Mouse (Mus musculus) limb, embryonic 14.5 days (tissue): ENCODE results near the gene Jaml. TPM values are rescaled to one million over a fixed set of nuclear protein-coding genes. Genes with fewer than 3 reads are reported as not detected.

Source experiments
- ATAC-seq: fragments of 200-750 bp; cut with Nextera tagmentation; 2 replicates; pipeline ENCODE4 v1.8.0; 2017; ENCODE audit warnings: low read depth, moderate number of reproducible peaks, moderate TSS enrichment; ENCODE audit not compliant: low FRiP score
- DNase-seq: peaks from one replicate; pipeline ENCODE4 v3.0.0-alpha.2; 2015; ENCODE audit warnings: low spot score
- H3K27ac ChIP-seq: fragments of 300-500 bp; sonication (generic); replicated peaks from 2 replicates; pipeline ENCODE4 v1.5.1; 2014; ENCODE audit warnings: low read depth, mild to moderate bottlenecking, low read length, moderate library complexity, mixed read lengths
- H3K27me3 ChIP-seq: fragments of 300-500 bp; sonication (generic); 2 replicates; pipeline ENCODE4 v1.6.1; 2014; ENCODE audit warnings: low read length, mixed read lengths; ENCODE audit not compliant: control insufficient read depth, insufficient read depth
- H3K36me3 ChIP-seq: fragments of 300-500 bp; sonication (generic); 2 replicates; pipeline ENCODE4 v1.6.1; 2014; ENCODE audit warnings: mild to moderate bottlenecking, low read length, moderate library complexity, mixed read lengths; ENCODE audit not compliant: control insufficient read depth, insufficient read depth
- H3K4me1 ChIP-seq: fragments of 300-500 bp; sonication (generic); 2 replicates; pipeline ENCODE4 v1.6.1; 2014; ENCODE audit warnings: antibody characterized with exemption, low read length, mixed read lengths; ENCODE audit not compliant: control insufficient read depth, insufficient read depth
- H3K4me2 ChIP-seq: fragments of 300-500 bp; sonication (generic); replicated peaks from 2 replicates; pipeline ENCODE4 v1.6.1; 2014; ENCODE audit warnings: low read depth, mild to moderate bottlenecking, low read length, moderate library complexity; ENCODE audit not compliant: severe bottlenecking
- H3K4me3 ChIP-seq: fragments of 300-500 bp; sonication (generic); replicated peaks from 2 replicates; pipeline ENCODE4 v1.5.1; 2014; ENCODE audit warnings: low read length
- H3K9ac ChIP-seq: fragments of 300-500 bp; sonication (generic); 2 replicates; pipeline ENCODE4 v1.6.1; 2014; ENCODE audit warnings: mild to moderate bottlenecking, low read depth, low read length, moderate library complexity; ENCODE audit not compliant: severe bottlenecking
- H3K9me3 ChIP-seq: fragments of 300-500 bp; sonication (generic); 2 replicates; pipeline ENCODE4 v1.6.1; 2016; ENCODE audit warnings: low read length; ENCODE audit not compliant: control insufficient read depth
- POLR2A ChIP-seq: fragments of 200-500 bp; IDR thresholded peaks from 2 replicates; pipeline ENCODE4 v1.8.0; 2012; ENCODE audit warnings: inconsistent platforms, mild to moderate bottlenecking, moderate library complexity, borderline replicate concordance; ENCODE audit not compliant: insufficient read depth, insufficient read length; ENCODE audit errors: extremely low read depth
- WGBS: fragments of 180-500 bp; shearing (Covaris S2); extraction: QIAGEN DNeasy Blood & Tissue Kit; methylation state at CpG from one replicate; pipeline ENCODE4 v1.1.7; 2014; 5-methylcytosine and 5-hydroxymethylcytosine counted together
- polyA plus RNA-seq, 2 experiments: library from polyadenylated mRNA; depleted of rRNA in 1 of 2; stranded (reverse) in 1 of 2; unstranded in 1 of 2; fragments of >200 nt; fragmentation: Nextera tagmentation in 1 of 2; extraction: Ambion mirVana in 1 of 2; gene quantifications; 2 replicates each; pipeline versions ENCODE4 v1.2.1 to v1.2.3; 2012 to 2014

The Jaml gene
- polyA plus RNA-seq, 2 experiments: 0.28 to 0.43 TPM

GRCm38 (mm10) chr9:45103211-45103979, 24.4 kb downstream of the Jaml start:
- 23% methylated on average over 11 of the region's 11 CpGs for WGBS
- no peak overlapping the region for H3K4me2 ChIP-seq
- no peak overlapping the region for H3K4me3 ChIP-seq
- no peak for TF ChIP-seq POLR2A
- no peaks in the 10 kb centered on the region for H3K4me1 ChIP-seq
- H3K27me3 ChIP-seq: no peaks in the 10 kb centered on the region
- H3K9me3 ChIP-seq: no peaks in the 10 kb centered on the region
- H3K36me3 ChIP-seq: no peaks in the 10 kb centered on the region
- DNase-seq (no peak), ATAC-seq (no peak)
- H3K9ac ChIP-seq: no peak overlapping the region
- no peak overlapping the region for H3K27ac ChIP-seq

- ATAC-seq: no peak
- 86% methylated on average over 2 of the region's 2 CpGs for WGBS
- no peaks in the 10 kb centered on the region for H3K4me1 ChIP-seq
- H3K4me2 ChIP-seq: no peak overlapping the region
- H3K36me3 ChIP-seq: no peaks in the 10 kb centered on the region
- H3K9me3 ChIP-seq: no peaks in the 10 kb centered on the region
- no peak for DNase-seq
- no peak overlapping the region for H3K27ac ChIP-seq
- no peak overlapping the region for H3K4me3 ChIP-seq
- H3K27me3 ChIP-seq: no peaks in the 10 kb centered on the region
- no peak for TF ChIP-seq POLR2A
- no peak overlapping the region for H3K9ac ChIP-seq
These were observed 26.8 kb downstream of the Jaml start for GRCm38 (mm10) chr9:45105596-45106374.

GRCm38 (mm10) chr9:45115706-45116105, 36.7 kb downstream of the Jaml start:
- H3K9ac ChIP-seq: peak overlapping the region; percentile 47
- H3K9me3 ChIP-seq: no peaks in the 10 kb centered on the region
- peak overlapping the region; percentile 58 for H3K4me2 ChIP-seq
- ATAC-seq (peak; percentile 85), DNase-seq (peak; percentile 85)
- TF ChIP-seq POLR2A: peak; percentile 39; the same call in 1 of the 2 replicates
- 2% methylated on average over 14 of the region's 14 CpGs for WGBS
- H3K27ac ChIP-seq: peak overlapping the region; percentile 52; the same call in 1 of the 2 replicates
- no peaks in the 10 kb centered on the region for H3K36me3 ChIP-seq
- H3K27me3 ChIP-seq: no peaks in the 10 kb centered on the region
- peaks cover 19% of the 10 kb centered on the region for H3K4me1 ChIP-seq
- H3K4me3 ChIP-seq: peak overlapping the region; percentile 40

- no peaks in the 10 kb centered on the region for H3K36me3 ChIP-seq
- 58% methylated on average over 9 of the region's 9 CpGs for WGBS
These were observed 37.8 kb downstream of the Jaml start for GRCm38 (mm10) chr9:45116819-45117218.

GRCm38 (mm10) chr9:45117741-45118431, 38.9 kb downstream of the Jaml start, which contains the start of gene Scn2b:
TSS of gene Scn2b (plus strand) at chr9:45117782.
- H3K4me2 ChIP-seq: peak within 1 kb of the TSS; percentile 82
- no peaks in the 10 kb centered on the region for H3K27me3 ChIP-seq
- TF ChIP-seq POLR2A: no peak
- H3K9ac ChIP-seq: peak within 1 kb of the TSS; percentile 81
- DNase-seq (peak; percentile 42), ATAC-seq (peak; percentile 71)
- peaks cover 28% of the 10 kb centered on the region for H3K4me1 ChIP-seq
- no peaks in the 10 kb centered on the region for H3K9me3 ChIP-seq
- peak within 1 kb of the TSS; percentile 83 for H3K4me3 ChIP-seq
- WGBS: 3% methylated on average over 12 of the region's 13 CpGs
- no peaks in the 10 kb centered on the region for H3K36me3 ChIP-seq
- peak within 1 kb of the TSS; percentile 93 for H3K27ac ChIP-seq

More at GRCm38 (mm10) chr9:45116819-45117218, 37.8 kb downstream of the Jaml start:
- H3K4me1 ChIP-seq: peaks cover 20% of the 10 kb centered on the region
- ATAC-seq (no peak), DNase-seq (no peak)
- H3K27me3 ChIP-seq: no peaks in the 10 kb centered on the region
- H3K4me2 ChIP-seq: no peak overlapping the region
- H3K27ac ChIP-seq: no peak overlapping the region
- H3K9me3 ChIP-seq: no peaks in the 10 kb centered on the region
- H3K9ac ChIP-seq: no peak overlapping the region
- TF ChIP-seq POLR2A: no peak
- no peak overlapping the region for H3K4me3 ChIP-seq
